Mouse (Mus musculus) regulatory T cell (primary cell): ENCODE data around the gene Ulk3.

ENCODE experiments used
- in situ Hi-C: fragments of 300-600 bp; cut with MboI, MseI; formaldehyde crosslinking; loops from one replicate; pipeline ENCODE4 v1.15.1; 2025; ENCODE audit warnings: high pct_unique_total_duplicates

Ulk3 gene

DNA sequence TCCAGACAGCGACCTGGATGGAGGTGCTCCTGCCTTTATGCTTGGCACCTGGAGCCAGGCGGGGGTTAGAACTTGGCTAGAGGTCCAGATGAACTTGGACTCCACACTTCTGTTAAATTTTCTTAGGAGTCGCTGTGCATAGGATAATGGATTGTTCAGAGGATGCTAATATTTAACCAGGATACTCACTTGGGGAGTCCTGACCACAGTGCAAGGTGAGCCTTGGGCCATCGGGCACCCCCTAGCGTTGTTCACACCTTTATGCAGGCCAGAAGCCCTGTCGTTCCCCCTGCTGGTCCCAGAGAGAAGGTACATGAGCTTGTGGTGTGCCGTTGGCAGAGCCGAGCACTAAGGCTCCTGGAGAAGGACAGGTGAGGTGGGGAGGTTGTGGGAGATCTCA is 22.4 kb upstream of the Ulk3 start:
- in situ Hi-C loops: no loop called here

DNA sequence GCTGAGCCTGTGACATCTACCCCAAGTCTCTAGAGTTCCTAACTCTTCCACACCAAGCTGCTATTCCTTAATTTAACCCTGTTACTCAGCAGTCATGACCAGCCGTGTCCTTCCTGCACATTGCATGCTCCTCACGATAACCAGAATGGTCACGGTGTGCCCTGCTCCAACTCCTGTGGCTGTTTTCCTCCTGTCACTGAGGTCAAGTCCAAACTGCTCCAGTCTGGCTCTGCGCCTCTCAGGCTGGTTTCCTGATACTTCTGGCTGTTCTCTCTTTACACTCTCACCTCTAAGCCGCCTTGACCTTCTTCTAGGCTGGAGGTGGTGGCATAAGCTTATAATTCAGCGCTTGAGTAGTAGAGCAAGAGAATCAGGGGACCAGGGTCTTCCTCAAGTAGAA is 20.8 kb upstream of the Ulk3 start:
- in situ Hi-C loops: no loop called here

DNA sequence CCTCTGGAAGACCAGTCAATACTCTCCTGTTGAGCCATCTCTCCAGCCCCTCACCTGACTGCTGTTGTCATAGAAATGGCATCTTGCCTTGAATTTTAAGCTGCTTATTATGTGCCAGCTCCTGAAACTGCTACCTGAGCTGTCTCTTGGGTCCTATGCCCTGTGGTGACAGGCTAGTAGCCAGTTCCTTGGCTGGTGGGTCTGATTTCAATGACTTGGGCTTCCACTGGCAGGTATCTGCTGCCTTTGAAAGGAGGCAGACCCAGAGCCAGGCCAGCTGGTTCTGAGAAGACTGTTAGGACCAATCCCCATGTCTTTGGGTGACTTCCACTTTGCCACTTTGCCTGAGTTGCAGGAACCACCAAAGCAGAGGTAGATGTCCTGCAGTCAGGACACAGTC is 14.9 kb upstream of the Ulk3 start:
- in situ Hi-C loops: no loop called here

DNA sequence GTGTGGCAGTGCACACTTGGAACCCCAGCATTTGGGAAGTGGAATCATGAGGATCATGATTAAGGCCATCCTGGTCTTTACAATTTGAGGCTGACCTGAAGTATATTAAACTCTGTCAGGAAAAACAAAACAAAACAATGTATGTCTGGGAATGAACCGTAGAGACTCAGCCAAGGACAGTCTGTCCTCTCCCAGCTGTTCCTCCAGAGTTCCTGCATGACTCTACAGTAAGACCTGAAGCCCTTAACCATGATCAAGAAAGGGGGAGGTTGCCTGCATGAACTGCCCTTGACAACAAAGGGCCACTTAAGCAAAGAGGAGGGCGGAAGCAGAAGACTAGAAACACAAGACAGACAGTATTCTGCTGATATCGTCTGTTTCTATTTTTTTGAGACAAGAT is 13.7 kb upstream of the Ulk3 start:
- in situ Hi-C loops: no loop called here

DNA sequence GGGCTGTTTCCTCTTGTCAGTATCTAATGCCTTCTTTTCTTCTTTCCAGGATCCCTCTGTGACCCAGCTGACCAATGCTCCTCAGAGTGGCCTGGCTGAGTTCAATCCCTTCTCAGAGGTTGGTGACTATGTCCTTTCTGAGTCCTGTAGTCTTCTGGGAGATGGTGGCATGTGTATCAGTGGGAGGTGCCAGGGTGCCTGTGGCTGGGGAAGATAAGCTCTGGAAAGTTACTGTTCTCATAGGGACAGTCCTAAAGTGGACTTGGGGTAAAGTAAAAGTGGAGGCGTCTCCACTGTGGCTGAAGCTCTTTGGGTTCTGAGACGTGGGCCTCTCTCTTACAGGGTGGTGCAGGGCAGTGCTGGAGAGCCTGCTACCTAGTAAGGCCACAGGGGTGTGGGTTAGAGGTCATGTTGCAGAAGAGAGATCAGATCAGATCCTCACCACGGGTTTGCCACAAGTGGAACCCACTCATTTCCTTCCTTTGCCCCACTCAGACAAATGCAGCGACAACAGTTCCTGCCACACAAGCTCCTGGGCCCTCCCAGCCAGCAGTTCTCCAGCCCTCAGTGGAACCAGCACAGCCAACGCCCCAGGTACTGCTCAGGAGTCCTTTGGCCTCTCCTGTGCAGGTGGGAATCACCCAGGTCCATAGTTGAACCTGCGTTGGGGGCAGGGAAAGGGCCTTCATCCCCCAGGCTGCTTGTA is 12.0 kb upstream of the Ulk3 start:
- in situ Hi-C loops: no loop called here

DNA sequence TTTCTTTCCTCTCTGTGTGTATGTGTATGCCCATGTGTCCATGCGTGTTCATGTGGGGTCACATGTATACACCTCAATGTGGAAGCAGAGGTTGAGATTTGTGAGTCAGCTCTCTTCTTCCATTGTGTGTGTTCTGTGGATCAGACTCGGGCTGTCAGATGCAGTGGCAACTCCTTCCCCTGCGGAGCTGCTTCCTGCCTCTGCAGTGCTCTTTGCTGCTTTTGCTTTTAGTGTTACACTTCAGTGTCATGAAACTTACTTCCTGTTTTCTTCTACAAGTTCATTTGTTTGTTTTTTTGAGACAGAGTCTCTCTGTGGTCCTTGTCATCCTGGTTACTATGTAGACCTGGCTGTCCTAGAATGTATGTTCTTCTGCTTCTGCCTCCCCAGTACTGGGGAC is 4.3 kb upstream of the Ulk3 start:
- in situ Hi-C loops: no loop called here

DNA sequence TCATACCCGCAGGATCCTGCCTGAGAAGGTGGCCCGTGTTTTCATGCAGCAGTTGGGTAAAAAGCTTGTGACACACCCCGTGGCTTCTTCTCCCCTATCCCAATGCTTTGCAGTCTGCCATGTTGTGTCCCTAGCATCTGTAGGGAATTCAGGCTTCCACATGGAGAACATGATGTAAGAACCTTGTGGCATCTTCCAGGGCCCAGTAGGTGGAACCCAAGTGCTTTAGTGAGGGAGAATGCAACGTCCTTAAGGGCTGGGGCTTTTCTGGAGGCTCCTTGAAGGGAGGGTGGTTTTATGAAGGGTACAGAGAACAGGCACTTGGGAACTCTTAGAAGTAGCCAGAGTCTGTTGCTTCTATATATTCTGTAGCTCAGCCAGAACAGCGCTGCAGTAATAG is 1.5 kb downstream of the Ulk3 start:
- in situ Hi-C loops: no loop called here

DNA sequence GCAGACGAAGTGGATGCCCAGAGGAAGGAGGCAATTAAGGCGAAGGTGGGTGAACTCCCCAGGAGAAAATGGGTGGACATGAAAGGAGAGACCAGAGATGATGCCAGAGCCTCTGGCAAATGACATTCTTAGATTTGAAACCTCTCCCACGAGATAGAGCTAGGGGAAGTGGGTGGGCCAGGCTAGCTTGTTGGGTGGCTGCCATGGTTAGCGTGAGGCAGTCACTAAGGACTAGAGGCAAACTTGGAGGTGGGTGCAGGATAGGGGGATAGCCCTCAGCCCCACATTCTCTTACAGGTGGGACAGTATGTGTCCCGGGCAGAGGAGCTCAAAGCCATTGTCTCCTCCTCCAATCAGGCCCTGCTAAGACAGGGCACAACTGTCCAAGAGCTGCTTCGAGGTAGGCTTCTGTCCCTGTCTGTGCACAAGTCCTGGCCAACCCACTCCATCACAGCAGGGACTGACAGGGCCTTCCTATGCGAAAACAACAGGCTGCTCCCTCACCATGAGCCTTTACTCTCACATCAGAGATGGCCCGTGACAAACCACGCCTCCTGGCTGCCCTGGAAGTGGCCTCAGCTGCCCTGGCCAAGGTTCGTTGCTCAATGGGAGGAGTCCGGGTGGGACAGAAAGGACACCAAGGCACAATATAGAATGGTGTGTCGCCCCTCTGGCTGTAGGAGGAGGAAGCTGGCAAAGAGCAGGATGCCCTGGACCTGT is 4.4 kb downstream of the Ulk3 start:
- in situ Hi-C loops: no loop called here

DNA sequence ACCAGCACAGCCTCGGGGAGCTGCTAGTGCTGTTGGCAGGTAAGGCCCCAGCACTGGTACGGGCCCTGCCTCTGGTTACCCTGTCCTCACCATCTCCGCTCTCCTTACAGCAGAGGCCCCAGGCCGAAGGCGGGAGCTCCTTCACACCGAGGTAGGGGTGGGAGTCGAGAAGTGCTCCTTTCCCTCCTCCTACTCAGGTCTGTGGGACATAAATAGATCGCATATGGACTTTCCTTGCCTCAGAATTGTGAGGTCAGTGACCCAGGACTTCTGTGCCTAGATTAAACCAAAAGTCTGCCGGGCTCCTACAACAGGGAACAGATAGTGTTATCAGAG is 4.9 kb downstream of the Ulk3 start:
- in situ Hi-C loops: no loop called here

DNA sequence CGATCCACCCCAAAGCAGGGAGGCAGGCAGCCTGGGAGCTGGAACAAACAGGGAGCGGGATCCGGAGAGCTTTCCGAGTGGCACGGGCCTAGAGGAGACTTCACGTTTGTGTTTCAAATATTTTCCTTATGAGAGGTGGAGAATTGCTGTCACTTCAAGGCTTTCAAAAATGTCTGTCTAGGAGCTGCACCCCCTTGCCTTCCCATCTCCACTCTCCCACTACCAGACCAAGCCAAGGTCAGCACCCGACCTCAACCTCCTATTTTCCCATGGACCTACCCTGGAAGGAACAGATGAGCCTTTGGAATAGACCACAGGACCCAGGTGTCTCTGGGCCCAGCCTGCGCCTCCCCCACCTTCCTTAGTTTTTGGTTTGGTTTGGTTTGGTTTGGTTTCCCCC is 8.0 kb downstream of the Ulk3 start:
- in situ Hi-C loops: no loop called here

DNA sequence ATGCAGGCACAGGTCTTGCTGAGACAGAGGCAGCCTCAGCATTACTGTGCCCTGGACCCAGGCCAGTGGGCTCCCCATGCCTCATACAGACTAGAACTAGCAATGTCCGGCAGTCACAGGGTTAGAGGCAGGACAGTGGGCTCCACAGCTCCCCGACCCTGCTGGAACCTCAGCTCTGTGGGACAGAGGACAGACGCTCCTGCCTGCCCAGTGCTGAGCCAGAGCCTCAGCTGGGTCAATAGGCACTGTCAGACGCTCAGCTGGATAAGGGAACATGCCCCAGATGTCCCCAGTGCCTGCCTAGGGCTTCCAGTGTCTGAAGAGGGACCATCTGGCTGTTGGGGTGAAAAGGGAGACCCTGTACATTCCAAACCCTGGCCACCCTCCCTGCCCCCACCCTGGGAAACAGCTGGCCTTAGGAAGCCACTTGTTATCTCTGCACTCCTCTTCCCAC is 8.7 kb downstream of the Ulk3 start:
- in situ Hi-C loops: no loop called here

DNA sequence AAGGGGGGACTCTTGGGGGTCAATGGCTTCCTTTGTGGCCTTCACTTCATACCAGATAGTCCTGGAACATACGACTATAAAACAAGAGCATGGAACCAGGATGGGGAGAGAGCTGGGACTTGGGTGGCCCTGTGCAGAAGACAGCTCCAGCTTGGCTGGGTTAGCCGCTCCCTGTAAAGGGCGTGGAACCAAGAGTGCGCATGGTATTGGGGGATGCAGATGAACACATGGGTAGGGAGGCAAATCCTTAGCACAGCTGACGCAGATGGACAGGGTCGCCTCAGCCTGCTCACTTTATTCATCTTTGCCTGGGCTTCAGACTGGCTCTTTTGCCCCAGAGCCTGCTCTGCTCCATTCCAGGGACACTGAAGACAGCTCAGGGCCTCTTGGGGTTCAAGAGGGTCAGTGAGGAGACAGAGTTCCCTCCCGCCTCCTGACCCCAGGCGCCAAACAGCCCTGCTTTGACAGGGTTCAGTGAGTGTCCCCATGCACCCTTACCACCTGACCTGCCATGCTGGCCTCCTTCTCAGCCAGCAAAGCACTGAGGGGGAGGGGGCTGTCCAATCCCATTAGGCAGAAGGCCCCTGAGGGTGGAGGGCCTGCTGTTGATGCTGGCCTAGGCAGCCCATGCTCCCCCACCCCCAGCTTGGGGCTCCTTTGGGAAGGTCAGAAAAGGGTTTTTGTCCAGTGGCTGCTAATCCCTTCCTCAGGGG is 9.8 kb downstream of the Ulk3 start:
- in situ Hi-C loops: no loop called here

DNA sequence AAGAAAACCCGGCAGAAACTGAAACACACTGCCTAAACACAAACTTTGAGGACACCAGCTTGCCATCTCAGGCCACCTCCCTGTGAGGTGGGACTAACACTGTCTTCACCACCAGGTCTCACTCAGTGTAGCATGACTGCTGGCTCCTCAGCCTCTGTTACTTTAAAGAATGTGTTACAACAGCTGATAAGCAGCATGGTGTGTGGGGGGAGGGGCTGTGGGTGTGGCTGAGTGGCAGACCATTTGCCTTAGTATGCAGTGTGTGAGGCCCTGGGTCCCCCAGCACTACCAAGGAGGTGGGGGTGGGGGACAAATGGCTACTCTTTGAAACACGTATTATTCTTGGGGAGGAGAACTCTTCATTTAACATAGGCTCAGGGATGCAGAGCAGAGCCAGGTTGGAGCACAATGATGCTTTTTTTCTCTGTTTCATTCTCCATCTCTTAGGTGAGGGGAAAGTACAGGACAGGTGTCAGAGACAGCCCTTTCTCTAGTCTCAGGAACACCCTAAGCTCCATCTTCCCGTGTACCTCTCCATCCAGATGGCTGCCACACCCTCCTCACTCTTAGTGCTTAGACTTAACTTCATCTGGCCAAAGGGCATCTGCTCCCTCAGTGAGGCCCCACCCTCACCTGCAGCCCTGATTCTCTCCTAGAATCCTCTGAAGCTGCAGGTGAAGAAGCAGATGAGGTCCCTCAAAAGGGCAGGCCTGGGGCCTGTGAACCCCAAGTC is 11.5 kb downstream of the Ulk3 start:
- in situ Hi-C loops: no loop called here

DNA sequence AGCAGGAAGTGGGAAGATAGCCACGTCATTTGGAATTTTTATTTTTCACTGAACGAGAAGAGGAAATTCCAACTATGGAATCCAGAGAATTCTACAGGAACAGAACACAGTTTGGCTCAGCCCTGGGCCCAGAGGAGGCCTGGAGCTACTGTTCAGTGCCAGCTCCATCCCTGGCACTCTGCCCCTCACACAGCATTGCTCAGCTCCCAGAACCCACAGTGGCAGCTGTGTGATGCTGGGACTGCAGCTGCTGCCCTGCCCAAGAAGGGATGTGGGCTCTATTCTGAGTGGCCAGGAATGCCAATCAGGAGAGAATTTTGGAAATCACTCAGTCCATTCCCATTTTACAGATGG is 12.1 kb downstream of the Ulk3 start:
- in situ Hi-C loops: no loop called here

DNA sequence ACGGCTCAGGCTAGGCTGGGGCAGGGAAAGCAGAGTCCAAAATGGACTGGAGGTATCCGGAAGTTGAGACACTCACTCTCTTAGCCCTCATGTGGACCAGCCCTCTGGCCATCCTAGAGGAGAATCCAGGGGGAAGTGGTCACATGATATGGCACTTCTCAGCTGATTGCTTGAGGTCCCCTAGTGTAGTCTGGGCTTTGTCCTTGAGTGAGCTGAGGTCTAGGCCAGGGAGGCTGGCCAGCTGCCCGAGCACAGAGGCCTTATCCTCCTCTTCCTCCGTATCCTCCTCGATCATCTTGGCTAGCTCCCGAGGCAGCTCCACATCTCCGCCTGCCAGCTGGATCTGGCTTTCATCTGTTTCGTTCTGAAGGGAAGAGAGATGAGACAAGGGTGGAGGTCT is 12.8 kb downstream of the Ulk3 start:
- in situ Hi-C loops: no loop called here

DNA sequence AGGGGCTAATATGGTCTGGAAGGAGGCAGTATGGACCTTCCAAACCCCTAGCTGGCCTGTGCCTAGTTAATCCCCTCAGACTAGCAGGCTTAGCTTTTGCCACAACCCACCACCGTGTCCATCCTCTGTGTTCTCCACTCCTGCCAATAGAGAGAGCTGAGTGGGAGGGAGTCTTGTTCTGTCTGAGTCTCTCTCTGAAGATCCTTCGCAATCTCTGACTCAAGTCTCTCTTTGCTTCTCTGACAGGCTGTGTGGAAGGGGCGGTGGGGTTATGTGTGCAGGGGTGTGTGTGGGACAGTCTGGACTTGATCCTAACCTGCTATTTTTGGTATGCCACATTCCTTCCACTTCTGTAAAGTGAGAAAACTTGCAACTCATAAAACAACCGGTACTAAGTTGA is 15.6 kb downstream of the Ulk3 start:
- in situ Hi-C loops: no loop called here

DNA sequence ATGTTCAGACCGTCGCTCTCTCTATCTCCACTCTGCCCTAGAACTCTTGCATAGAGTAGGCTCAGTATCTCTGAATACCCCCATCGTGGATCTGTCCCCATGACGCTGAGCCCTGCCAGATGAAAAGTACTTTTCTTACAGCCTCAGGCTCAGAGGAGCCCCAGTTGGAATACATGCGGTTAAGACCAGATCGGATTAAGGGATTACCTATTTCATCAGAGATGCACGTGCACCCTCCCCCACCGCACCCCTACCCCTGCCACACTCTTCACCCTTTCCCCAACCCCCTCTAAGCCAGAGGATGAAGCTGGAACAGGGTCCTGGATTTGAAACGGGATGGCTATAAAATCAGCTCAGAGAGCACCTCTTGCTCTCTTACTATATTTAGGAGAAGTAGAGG is 16.3 kb downstream of the Ulk3 start:
- in situ Hi-C loops: no loop called here

DNA sequence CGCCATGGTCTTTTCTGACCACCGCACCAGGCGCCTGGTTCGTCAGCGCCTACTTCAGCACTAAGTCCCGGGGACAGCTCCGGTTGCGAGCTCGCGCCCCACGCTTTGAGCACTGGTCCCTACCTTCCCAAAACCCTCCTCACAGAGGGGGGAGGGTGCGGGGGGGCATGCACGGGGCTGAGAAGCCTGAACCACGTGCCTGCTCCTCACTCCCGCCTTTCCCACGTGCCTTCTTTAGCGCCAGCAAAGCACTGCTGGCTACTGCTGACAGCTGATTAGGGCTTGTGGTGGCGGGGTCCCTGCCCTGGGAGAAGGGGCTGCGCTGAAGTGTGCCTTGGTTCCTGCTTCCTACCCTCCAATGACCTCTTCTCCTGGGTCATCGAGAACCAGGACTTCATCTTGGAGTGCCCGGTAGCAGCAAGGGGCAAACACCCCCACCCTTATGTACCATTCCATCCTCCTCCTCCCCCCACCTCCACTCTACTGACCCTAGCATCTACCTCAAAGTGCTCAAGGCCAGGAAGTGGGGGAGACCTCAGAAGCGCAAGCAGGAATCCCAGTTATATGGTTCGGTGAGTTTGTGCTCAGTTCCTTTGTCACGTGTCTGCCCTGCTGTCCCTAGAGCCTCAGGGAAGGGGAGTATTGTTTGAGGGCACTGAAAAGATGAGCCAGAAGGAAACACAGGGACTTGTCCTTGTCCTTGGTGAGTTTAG is 17.0 kb downstream of the Ulk3 start, which contains the start of gene Cplx3:
TSS of gene Cplx3 (minus strand) at position 143 of the 713 bp plus-strand sequence.
- in situ Hi-C loops: no loop called here

DNA sequence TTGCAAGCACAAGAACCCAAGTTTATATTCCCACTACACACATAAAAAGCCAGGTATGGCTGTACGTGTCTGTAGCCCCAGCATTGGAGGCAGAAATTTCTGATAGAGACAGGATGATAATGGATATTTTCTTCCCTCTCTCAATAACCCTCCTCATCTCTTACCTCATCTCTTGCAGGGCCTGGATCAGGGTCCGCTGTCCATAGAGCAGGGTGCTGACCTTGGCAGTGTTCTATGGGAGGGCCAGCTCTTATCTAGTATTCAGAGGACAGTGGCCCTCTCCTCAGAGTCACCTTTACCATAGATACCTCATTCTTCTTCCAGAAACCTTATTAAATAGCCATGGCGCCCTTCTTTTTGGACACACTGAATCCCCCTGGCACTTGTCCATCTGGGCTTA is 20.6 kb downstream of the Ulk3 start:
- in situ Hi-C loops: no loop called here

DNA sequence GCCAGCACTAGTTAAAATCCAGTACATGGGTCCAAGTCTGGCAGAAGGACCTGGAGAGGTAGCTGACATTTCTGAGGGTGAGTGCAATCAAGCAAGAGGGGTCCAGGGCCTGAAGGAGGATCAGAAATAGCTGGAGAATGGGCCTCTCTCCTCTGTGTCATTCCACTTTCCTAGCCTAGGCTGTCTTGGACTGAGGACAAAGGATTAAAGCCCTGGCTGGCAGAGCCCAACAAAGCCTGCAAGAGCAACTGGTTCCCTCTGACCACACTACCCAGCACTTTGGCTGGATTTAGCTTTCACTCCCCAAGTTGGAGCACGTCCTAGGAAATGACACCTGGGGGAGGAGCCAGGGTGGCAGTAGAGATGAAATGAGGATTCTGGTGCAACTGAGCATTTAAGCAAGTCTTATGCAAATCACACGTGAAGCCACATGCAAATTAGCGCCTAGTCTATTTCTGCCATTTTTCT is 21.1 kb downstream of the Ulk3 start:
- in situ Hi-C loops: no loop called here

DNA sequence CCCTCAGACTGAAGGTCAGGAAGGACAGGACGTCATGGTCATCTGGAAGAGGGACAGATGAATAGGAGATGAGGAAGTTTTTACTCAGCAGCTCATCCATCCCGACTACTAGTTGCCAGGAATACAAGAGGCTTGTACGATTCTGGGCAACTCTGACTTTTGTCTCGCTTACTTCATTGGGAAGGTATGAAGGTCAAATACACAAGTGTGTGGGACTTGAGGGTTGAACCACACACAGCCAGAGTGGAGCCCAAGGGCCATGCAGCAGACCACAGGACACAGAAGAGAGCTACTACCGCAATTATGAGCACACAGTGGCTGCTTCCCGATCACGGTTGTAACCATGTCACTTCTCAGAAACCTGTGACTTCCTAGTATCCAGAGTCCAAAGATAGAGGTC is 23.3 kb downstream of the Ulk3 start:
- in situ Hi-C loops: no loop called here

DNA sequence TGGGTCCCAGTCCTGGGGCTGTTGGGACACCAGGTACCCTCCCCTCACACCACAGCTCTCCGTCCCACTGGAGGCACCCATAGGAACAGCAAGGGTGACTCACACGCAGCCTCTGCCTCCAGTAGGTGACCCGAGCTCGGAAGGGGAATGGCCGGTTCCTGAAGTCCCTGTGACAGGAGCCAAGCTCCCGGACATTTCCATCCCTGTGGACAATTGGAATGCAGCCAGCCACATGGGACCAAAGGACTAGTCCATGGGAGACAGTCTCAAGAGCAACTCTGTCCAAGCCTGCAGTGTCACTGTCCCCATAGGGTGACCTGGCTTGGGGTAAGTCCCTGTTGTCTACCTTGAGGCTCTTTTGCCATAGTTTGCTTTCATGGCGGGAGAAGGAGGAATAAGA is 24.7 kb downstream of the Ulk3 start:
- in situ Hi-C loops: no loop called here
